ENCODE assay signal across 9 mouse cellular contexts in genomic region chr4:150925923-150926322, GRCm38 (mm10). TPM values are rescaled to one million over a fixed set of nuclear protein-coding genes. Genes with fewer than 3 reads are reported as not detected.
DNase-seq lines count a peak whose midpoint lies in the region; ATAC-seq and TF ChIP-seq lines count a peak whose summit lies in the region.
"Had no signal": no experiment of that assay in that cellular context is flagged by ENCODE, and none has a peak within 500 bp of the region (broad histone marks: within the 10 kb centered on the region; RNA-seq: fewer than 3 reads in every experiment).

No protein-coding gene starts in this region.

- no peaks in the 10 kb centered on the region for H3K36me3 ChIP-seq in midbrain, embryonic 10.5 days
- H3K36me3 ChIP-seq in midbrain, embryonic 16.5 days (ENCODE audit: control insufficient read depth, insufficient read depth, low read length), result no peaks in the 10 kb centered on the region
- no peaks in the 10 kb centered on the region for H3K36me3 ChIP-seq in G1E (replicated peaks)
- H3K36me3 ChIP-seq: liver, embryonic 15.5 days had no signal

- TF ChIP-seq CTCF in G1E (IDR thresholded peaks at IDR 0.05; ENCODE audit: low read depth, low read length), result 0 out of 2 replicates have a peak, but pooled peaks have one; percentile 19

- H3K4me2 ChIP-seq in midbrain, embryonic 16.5 days (ENCODE audit: low read length), result no peak overlapping the region
- H3K4me2 ChIP-seq: liver, embryonic 15.5 days had no signal

- WGBS in midbrain, embryonic 10.5 days, result 54% methylated on average over 5 of the region's 5 CpGs
- WGBS in midbrain, embryonic 16.5 days, result 59% methylated on average over 5 of the region's 5 CpGs

- no peak overlapping the region for H3K27ac ChIP-seq in midbrain, embryonic 10.5 days (replicated peaks)
- H3K27ac ChIP-seq in midbrain, embryonic 16.5 days (ENCODE audit: low read length), result no peak overlapping the region
- H3K27ac ChIP-seq: liver, embryonic 15.5 days had no signal

- H3K4me1 ChIP-seq in midbrain, embryonic 10.5 days, result peaks cover 11% of the 10 kb centered on the region; the same call in 1 of the 2 replicates
- H3K4me1 ChIP-seq in midbrain, embryonic 16.5 days (ENCODE audit: control insufficient read depth, insufficient read depth, low read length), result no peaks in the 10 kb centered on the region
- peaks cover 47% of the 10 kb centered on the region for H3K4me1 ChIP-seq in G1E (ENCODE audit: insufficient read depth, low read depth, low read length)

- no peak overlapping the region for H3K9ac ChIP-seq in midbrain, embryonic 16.5 days (ENCODE audit: low read depth, low read length)
- H3K9ac ChIP-seq: liver, embryonic 15.5 days had no signal

- no peak for ATAC-seq in midbrain, embryonic 16.5 days
- ATAC-seq in G1E (ENCODE audit: extremely low read depth, insufficient number of reproducible peaks, low FRiP score, poor library complexity, severe bottlenecking), result no peak

- H3K27me3 ChIP-seq in midbrain, embryonic 10.5 days (ENCODE audit: low read depth, poor library complexity, severe bottlenecking), result no peaks in the 10 kb centered on the region
- H3K27me3 ChIP-seq in midbrain, embryonic 16.5 days (ENCODE audit: control insufficient read depth, insufficient read depth, low read depth, low read length), result no peaks in the 10 kb centered on the region
- H3K27me3 ChIP-seq in G1E (ENCODE audit: insufficient read depth, low read length), result peaks cover 17% of the 10 kb centered on the region
- H3K27me3 ChIP-seq: liver, embryonic 15.5 days had no signal

- peak; percentile 31 for DNase-seq in midbrain, embryonic 10.5 days (ENCODE audit: low spot score)
- DNase-seq in G1E (ENCODE audit: low spot score), result no peak
- DNase-seq in embryo, embryonic 11 days, result peak; percentile 22
- DNase-seq in retina, postnatal 1 day, result peak; percentile 57
- DNase-seq in adrenal gland, postnatal 10 days, result no peak
- DNase-seq in adrenal gland, adult (ENCODE audit: inconsistent age in 2 of 2, low spot score in 1 of 2), result no peak
- DNase-seq: kidney, postnatal 25 days had no signal

- H3K4me3 ChIP-seq in midbrain, embryonic 10.5 days, result no peak overlapping the region
- H3K4me3 ChIP-seq in midbrain, embryonic 16.5 days (ENCODE audit: low read depth, low read length), result no peak overlapping the region
- H3K4me3 ChIP-seq in G1E (ENCODE audit: low read depth, low read length), result no peak overlapping the region
- H3K4me3 ChIP-seq: liver, embryonic 15.5 days had no signal

- no peaks in the 10 kb centered on the region for H3K9me3 ChIP-seq in midbrain, embryonic 10.5 days (replicated peaks)
- H3K9me3 ChIP-seq in midbrain, embryonic 16.5 days (replicated peaks; ENCODE audit: control insufficient read depth, low read length, poor library complexity, severe bottlenecking), result no peaks in the 10 kb centered on the region
- H3K9me3 ChIP-seq in G1E (replicated peaks), result no peaks in the 10 kb centered on the region
- H3K9me3 ChIP-seq: liver, embryonic 15.5 days had no signal

RNA-seq across cellular contexts. Expression of gene Tnfrsf9, which starts 11.6 kb away (rescaled TPM):
- polyA plus RNA-seq in midbrain, embryonic 10.5 days (2016; fragmentation: Nextera tagmentation; extraction: Ambion mirVana), result 0.21 and 0.33 TPM in 2 replicates
- 0.27 and 0.38 TPM in 2 replicates for polyA plus RNA-seq in midbrain, embryonic 16.5 days (2015; fragmentation: Nextera tagmentation; extraction: Ambion mirVana)
- 13.1 and 20.2 TPM in 2 replicates for total RNA-seq in G1E (2014; fragmentation: Nextera tagmentation)
- 1.1 and 1.7 TPM in 2 replicates for total RNA-seq in G1E (2017)
- polyA plus RNA-seq in G1E (2012), result 0.25 and 0.47 TPM in 2 replicates
- total RNA-seq in adrenal gland, postnatal 10 days (2021), result under 1 TPM; 0.57 to 0.73 TPM

RNA-seq across cellular contexts. Expression of gene Park7, which starts 11.7 kb away (rescaled TPM):
- 456 and 487 TPM in 2 replicates for polyA plus RNA-seq in midbrain, embryonic 10.5 days (2016; fragmentation: Nextera tagmentation; extraction: Ambion mirVana)
- polyA plus RNA-seq in midbrain, embryonic 16.5 days (2015; fragmentation: Nextera tagmentation; extraction: Ambion mirVana), result 359 and 371 TPM in 2 replicates
- total RNA-seq in G1E (2014; fragmentation: Nextera tagmentation) (187 and 204 TPM in 2 replicates), G1E (2017) (398 and 402 TPM in 2 replicates)
- polyA plus RNA-seq in G1E (2012), result 276 and 342 TPM in 2 replicates
- 100 to 1,000 TPM; 242 to 261 TPM for total RNA-seq in adrenal gland, postnatal 10 days (2021)

Comparison
In these comparisons a context has a peak if more than half of its experiments do, and no peak if none do; other contexts are left out.
1. DNase-seq: peak in midbrain, embryonic 10.5 days (single experiment), embryo, embryonic 11 days (single experiment) and retina, postnatal 1 day (single experiment); none in G1E (single experiment), adrenal gland, postnatal 10 days (single experiment) and adrenal gland, adult (0 of 2).